Mouse (Mus musculus) liver, embryonic 12.5 days (tissue): Measurements from ENCODE around the gene Cilp2. TPM values are rescaled to one million over a fixed set of nuclear protein-coding genes. Genes with fewer than 3 reads are reported as not detected.

ENCODE experiments used
- ATAC-seq: fragments of 200-750 bp; cut with Nextera tagmentation; 2 replicates; pipeline ENCODE4 v1.8.0; 2017; ENCODE audit warnings: moderate number of reproducible peaks, mild to moderate bottlenecking, moderate library complexity
- H3K27ac ChIP-seq: fragments of 300-500 bp; sonication (generic); 2 replicates; pipeline ENCODE4 v1.5.1; 2016; ENCODE audit warnings: mild to moderate bottlenecking
- H3K27me3 ChIP-seq: fragments of 300-500 bp; sonication (generic); replicated peaks from 2 replicates; pipeline ENCODE4 v1.6.1; 2016; ENCODE audit warnings: mild to moderate bottlenecking, moderate library complexity
- H3K36me3 ChIP-seq: fragments of 300-500 bp; sonication (generic); 2 replicates; pipeline ENCODE4 v1.6.1; 2016; ENCODE audit warnings: mild to moderate bottlenecking, moderate library complexity
- H3K4me1 ChIP-seq: fragments of 300-500 bp; sonication (generic); 2 replicates; pipeline ENCODE4 v1.6.1; 2016
- H3K4me2 ChIP-seq: fragments of 300-500 bp; sonication (generic); 2 replicates; pipeline ENCODE4 v1.6.1; 2016; ENCODE audit warnings: mild to moderate bottlenecking, moderate library complexity
- H3K4me3 ChIP-seq: fragments of 300-500 bp; sonication (generic); 2 replicates; pipeline ENCODE4 v1.5.1; 2016; ENCODE audit warnings: mild to moderate bottlenecking, moderate library complexity
- H3K9ac ChIP-seq: fragments of 300-500 bp; sonication (generic); 2 replicates; pipeline ENCODE4 v1.6.1; 2016; ENCODE audit warnings: mild to moderate bottlenecking, moderate library complexity
- H3K9me3 ChIP-seq: fragments of 300-500 bp; sonication (generic); replicated peaks from 2 replicates; pipeline ENCODE4 v1.6.1; 2016; ENCODE audit warnings: mild to moderate bottlenecking, moderate library complexity
- WGBS: fragments of 180-500 bp; shearing (Covaris S2); methylation state at CpG from one replicate; pipeline ENCODE4 v1.1.7; 2016; ENCODE audit not compliant: insufficient replicate concordance; 5-methylcytosine and 5-hydroxymethylcytosine counted together
- polyA plus RNA-seq: library from polyadenylated mRNA; unstranded; fragments of >200 nt; fragmentation: Nextera tagmentation; extraction: Ambion mirVana; gene quantifications from 2 replicates; pipeline ENCODE4 v1.2.1, GENCODE M21; 2016

Cilp2 gene
- 0.14 and 0.33 TPM in 2 replicates for polyA plus RNA-seq

DNA sequence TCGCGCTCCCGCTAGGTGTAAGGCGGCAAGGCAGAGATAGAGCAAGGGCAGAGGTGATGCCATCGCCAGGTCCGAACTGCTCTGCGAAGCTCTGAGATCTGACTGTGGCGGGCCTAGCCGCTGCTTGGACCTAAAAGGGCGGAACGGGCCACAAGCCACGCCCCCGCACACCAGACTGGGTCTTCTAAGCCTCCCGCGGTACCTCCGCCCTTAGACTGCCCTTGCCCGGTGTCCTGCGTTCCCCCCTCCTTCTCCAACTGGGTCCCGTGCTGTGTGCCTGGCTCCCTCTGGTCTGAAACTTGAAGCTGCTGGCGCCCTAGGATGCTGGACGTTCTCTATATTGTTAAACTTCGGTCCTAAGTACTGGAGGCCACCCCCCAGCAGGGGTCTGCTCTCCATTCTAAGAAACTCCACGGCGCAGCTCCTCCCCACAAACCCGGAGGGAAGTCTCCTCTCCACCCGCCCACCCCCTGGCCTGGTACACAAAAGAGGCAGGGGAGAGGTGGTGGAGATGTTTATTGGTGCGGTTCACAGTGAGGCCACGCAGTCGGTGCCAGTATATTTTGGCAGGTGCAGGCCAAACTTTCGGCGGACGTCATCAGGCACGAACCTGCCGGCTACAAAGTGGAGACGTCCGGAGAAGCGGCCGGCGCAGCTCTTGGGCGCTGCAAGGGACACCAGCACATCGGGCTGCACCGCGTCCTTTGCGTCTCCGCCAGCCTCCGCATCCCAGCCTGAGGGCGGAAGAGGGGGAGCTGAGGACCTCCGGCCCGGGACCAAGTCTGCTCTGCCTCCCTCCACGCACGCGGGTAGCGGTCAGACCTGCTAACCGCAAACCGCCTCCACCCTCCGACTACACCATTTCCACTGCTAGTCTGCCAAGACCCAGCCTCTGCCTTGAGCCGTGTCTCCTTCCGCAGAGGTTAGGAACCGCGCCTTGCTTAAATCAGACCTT lies at the start of gene Cilp2:
Gene Cilp2 (minus strand): TSS at position 399 of the 955 bp plus-strand sequence.
- Histone ChIP-seq H3K4me3 (peak within 1 kb of the TSS; percentile 29; the same call in 1 of the 2 replicates), H3K9me3 (no peaks in the 10 kb centered on the region), H3K4me2 (peak within 1 kb of the TSS; percentile 27), H3K9ac (no peak within 1 kb of the TSS), H3K4me1 (peaks cover 24% of the 10 kb centered on the region), H3K27ac (no peak within 1 kb of the TSS), H3K27me3 (peaks cover 90% of the 10 kb centered on the region), H3K36me3 (peaks cover 6% of the 10 kb centered on the region; the same call in 1 of the 2 replicates)
- ATAC-seq, result no peak
- WGBS, result 1% methylated on average over 51 of the region's 60 CpGs

DNA sequence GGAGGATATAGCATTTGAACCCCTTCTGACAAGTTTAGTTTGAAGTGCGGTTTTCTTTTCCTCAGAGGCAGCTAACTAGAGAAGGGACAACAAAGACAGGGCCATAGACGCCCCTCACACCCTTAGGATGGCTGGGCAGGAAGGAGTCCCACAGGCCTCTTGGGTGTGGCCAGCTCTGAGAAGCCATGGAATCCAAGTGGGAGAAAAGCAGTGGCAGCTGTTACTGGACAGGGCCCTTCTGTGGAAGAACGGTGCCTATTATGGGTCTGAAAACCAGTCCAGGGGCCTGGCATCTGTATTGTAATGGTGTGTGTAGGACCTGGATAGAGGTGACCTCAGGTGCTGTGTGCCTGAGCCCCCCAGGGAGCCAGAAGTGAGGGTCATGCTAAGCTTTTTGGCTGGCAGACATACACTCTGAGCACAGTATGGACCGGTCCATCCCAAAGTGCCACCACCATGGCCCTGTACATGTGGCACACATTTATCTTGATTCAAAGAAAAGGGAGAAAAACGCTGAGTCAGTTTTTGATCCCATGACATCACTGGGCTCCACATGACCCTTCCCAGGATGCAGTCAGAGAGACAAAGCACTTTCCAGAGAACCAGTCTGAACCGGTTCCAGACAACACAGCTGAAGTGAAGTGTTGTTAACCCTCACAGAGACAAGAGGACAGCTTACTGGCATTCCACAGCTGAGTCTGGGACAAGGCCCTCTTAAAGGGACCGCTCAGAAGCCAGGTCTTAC lies 48.7 kb upstream of the Cilp2 start:
- H3K4me1 ChIP-seq, result peaks cover 68% of the 10 kb centered on the region
- H3K4me3 ChIP-seq, result no peak overlapping the region
- H3K36me3 ChIP-seq, result peaks cover 70% of the 10 kb centered on the region
- H3K27me3 ChIP-seq, result no peaks in the 10 kb centered on the region
- ATAC-seq, result peak; percentile 20; the same call in 1 of the 2 replicates
- H3K27ac ChIP-seq, result peak overlapping the region; percentile 11; the same call in 1 of the 2 replicates
- H3K4me2 ChIP-seq, result no peak overlapping the region
- no peak overlapping the region for H3K9ac ChIP-seq
- 72% methylated on average over 7 of the region's 7 CpGs for WGBS
- H3K9me3 ChIP-seq, result no peaks in the 10 kb centered on the region

DNA sequence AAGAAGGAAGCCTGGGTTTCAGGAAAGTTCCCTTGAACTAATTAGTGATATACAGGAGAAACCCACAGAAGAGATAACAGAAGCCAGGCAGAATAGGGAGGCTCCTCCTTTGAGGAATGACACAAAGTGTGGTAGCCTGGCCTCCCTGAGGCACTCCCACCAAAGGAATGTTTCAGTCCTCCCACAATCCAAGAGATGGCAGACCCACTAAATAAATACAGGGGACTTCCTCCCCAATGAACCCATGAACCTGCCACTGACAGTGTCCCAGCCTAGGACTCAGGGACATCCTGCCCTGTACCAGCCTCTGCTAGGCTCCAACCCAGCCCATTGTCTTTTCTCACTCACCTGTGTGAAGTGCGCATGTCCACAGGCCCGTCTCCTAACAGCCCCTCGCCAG lies 47.9 kb upstream of the Cilp2 start:
- H3K36me3 ChIP-seq, result peaks cover 74% of the 10 kb centered on the region
- no peak for ATAC-seq
- H3K4me1 ChIP-seq, result peaks cover 60% of the 10 kb centered on the region
- H3K4me2 ChIP-seq, result no peak overlapping the region
- no peaks in the 10 kb centered on the region for H3K9me3 ChIP-seq
- H3K27ac ChIP-seq, result peak overlapping the region; percentile 45; the same call in 1 of the 2 replicates
- H3K4me3 ChIP-seq, result no peak overlapping the region
- WGBS, result 88% methylated on average over 3 of the region's 3 CpGs
- no peaks in the 10 kb centered on the region for H3K27me3 ChIP-seq
- H3K9ac ChIP-seq, result no peak overlapping the region

DNA sequence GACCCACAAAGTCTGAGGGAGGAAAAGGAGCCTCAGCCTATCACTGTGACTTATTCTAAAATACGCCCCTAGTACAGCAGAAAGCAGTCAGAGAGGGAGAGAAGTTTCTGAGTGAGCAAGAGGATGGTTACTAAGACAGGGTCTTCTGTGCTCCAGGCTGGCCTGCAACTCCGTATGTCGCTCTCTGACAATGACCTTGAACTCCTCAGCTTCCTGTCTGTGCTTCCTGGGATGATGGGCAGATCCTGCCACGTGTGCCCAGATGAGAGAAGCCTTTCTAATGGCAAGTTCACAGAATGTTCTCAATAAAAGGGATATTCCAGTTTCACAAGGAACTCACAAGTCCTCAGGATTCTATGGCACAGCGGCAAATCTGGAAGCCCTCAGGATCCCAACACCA lies 47.1 kb upstream of the Cilp2 start:
- Histone ChIP-seq H3K4me1 (peaks cover 52% of the 10 kb centered on the region), H3K9me3 (no peaks in the 10 kb centered on the region), H3K9ac (no peak overlapping the region), H3K27ac (0 out of 2 replicates have a peak overlapping the region, but pooled peaks have one; percentile 31), H3K4me3 (no peak overlapping the region), H3K4me2 (no peak overlapping the region), H3K27me3 (no peaks in the 10 kb centered on the region), H3K36me3 (peaks cover 71% of the 10 kb centered on the region)
- 73% methylated on average over 5 of the region's 5 CpGs for WGBS
- no peak for ATAC-seq

DNA sequence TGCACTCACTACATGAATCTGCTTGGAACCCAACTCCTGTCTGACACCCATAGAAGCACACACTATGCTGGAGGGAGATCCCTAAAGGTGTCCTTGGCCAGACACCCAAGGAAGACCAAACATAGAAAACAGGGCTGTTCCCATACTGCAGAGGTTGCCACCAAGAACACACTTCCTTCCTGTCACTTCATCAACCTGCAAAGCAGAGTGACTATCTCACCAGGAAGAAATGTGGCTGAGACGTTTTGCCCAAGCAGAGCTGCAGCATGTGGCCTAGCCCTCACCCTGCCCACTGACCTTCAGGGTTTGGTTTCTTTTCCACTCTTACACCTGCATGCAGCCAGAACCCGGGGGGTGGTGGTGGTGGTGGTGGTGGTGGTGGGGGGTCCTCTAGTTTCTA lies 46.3 kb upstream of the Cilp2 start:
- Histone ChIP-seq H3K27me3 (no peaks in the 10 kb centered on the region), H3K27ac (no peak overlapping the region), H3K9me3 (no peaks in the 10 kb centered on the region), H3K9ac (no peak overlapping the region), H3K36me3 (peaks cover 73% of the 10 kb centered on the region), H3K4me3 (no peak overlapping the region), H3K4me2 (no peak overlapping the region), H3K4me1 (peaks cover 52% of the 10 kb centered on the region)
- WGBS, result 56% methylated on average over 2 of the region's 2 CpGs
- no peak for ATAC-seq

DNA sequence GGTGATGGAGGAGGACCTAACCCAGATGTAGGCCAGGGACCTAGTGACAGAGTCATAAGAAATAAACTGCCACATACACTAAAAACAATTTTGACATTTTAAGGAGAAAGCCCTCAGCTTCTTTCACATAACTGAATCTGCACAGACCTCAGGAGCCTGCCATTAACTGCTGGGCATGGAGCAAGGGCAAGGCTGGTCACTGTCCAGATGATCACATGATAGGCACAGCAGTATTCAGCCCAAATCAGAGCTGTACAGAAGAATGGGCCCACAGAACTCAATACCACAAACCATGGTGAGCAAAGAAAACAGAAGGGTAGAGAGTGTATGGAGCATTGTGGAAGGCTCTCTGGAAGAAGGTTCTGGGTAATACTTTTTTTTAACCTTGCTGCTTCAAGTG lies 39.4 kb upstream of the Cilp2 start:
- no peak overlapping the region for H3K4me3 ChIP-seq
- H3K4me2 ChIP-seq, result no peak overlapping the region
- peaks cover 67% of the 10 kb centered on the region for H3K36me3 ChIP-seq
- H3K27me3 ChIP-seq, result no peaks in the 10 kb centered on the region
- no peak overlapping the region for H3K27ac ChIP-seq
- no peak for ATAC-seq
- no peak overlapping the region for H3K9ac ChIP-seq
- no peaks in the 10 kb centered on the region for H3K9me3 ChIP-seq
- H3K4me1 ChIP-seq, result peaks cover 52% of the 10 kb centered on the region

DNA sequence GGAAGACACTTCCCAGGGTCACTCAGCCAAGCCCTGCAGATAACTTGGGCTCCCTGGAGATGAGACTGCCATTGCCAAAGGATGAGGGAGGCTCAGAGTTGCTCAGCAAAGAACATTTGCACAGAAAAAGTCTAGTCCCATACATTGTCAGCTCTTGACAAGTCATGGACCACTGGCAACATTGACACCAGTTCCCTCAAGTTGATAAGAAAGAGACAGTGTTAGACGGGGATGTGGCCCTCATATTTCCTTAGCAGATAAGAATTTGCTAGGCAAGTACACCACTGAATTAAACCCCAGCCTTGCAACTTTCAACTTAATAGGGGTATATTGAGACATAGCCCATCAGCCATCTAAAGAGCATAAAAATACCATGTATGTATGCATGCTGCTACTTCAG lies 36.5 kb upstream of the Cilp2 start:
- peak overlapping the region; percentile 47 for H3K4me2 ChIP-seq
- H3K27ac ChIP-seq, result peak overlapping the region; percentile 76
- peak overlapping the region; percentile 33; the same call in 1 of the 2 replicates for H3K9ac ChIP-seq
- H3K36me3 ChIP-seq, result peaks cover 70% of the 10 kb centered on the region
- peaks cover 75% of the 10 kb centered on the region for H3K4me1 ChIP-seq
- ATAC-seq, result peak; percentile 55
- no peaks in the 10 kb centered on the region for H3K27me3 ChIP-seq
- H3K4me3 ChIP-seq, result no peak overlapping the region
- no peaks in the 10 kb centered on the region for H3K9me3 ChIP-seq
- 24% methylated on average over 1 of the region's 1 CpGs for WGBS

DNA sequence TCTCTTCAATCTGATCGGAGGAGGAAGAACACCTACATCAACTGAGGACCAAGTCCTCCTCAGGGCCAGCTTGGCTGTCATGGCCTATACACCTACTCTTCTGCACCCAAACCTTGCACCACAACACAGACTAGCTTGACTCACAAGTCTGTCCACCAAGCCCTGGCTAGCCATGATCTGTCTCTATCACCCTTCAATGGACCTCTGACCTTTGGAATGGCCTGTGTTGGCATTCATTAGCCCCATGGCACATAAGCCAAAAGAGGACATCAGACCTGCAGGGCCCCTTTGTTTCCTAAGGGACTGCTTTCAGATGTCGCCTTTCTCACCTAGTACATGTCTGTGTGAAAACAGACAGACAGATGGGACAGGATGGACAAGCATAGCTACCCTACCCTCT lies 33.7 kb upstream of the Cilp2 start:
- H3K9ac ChIP-seq, result peak overlapping the region; percentile 61
- H3K27me3 ChIP-seq, result no peaks in the 10 kb centered on the region
- H3K9me3 ChIP-seq, result no peaks in the 10 kb centered on the region
- ATAC-seq, result no peak
- peaks cover 68% of the 10 kb centered on the region for H3K36me3 ChIP-seq
- H3K27ac ChIP-seq, result peak overlapping the region; percentile 79
- no peak overlapping the region for H3K4me3 ChIP-seq
- 92% methylated on average over 2 of the region's 2 CpGs for WGBS
- H3K4me1 ChIP-seq, result peaks cover 92% of the 10 kb centered on the region
- H3K4me2 ChIP-seq, result peak overlapping the region; percentile 56

DNA sequence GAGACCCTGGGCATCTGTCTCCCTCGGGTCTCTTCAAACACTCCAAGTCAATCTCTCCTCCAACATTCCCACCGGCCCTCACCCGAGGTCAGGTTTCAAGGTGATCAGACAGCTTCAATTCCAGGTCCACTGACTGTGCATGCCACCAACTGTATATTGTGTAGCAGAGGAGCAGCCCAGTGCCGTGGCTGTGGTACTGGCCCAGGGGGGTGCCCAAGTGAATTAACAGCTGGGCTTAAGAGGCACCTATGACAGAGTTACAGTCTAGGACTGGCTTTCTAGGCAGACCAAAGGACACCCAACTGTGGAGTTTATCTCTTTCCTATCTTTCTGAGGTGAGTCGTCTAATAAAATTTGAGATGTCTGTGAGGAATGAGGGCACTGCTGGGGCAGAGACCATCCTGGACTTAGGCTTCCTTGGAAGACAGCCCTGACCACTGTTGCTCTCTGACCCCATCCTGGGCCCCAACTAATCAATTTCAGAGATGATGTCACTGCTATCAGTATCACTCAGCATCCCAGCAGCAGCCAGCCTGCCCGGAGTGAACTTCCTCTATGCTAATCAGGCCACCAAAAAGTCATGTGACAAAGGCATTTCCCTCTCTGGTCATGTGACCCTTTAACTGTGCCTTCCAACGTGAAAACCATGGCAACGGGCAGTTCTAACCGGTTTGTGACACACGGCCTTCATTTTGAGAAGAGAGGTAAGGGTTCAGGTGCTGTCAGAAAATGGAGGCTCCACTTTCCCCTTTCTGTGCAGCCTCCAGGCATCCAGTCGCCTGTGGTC lies 32.6 kb upstream of the Cilp2 start:
- no peaks in the 10 kb centered on the region for H3K27me3 ChIP-seq
- H3K4me3 ChIP-seq, result peak overlapping the region; percentile 12; the same call in 1 of the 2 replicates
- peak overlapping the region; percentile 61 for H3K9ac ChIP-seq
- peak overlapping the region; percentile 79 for H3K27ac ChIP-seq
- peak; percentile 71 for ATAC-seq
- no peaks in the 10 kb centered on the region for H3K9me3 ChIP-seq
- WGBS, result 30% methylated on average over 11 of the region's 11 CpGs
- H3K4me1 ChIP-seq, result peaks cover 82% of the 10 kb centered on the region
- peaks cover 68% of the 10 kb centered on the region for H3K36me3 ChIP-seq
- H3K4me2 ChIP-seq, result peak overlapping the region; percentile 56

DNA sequence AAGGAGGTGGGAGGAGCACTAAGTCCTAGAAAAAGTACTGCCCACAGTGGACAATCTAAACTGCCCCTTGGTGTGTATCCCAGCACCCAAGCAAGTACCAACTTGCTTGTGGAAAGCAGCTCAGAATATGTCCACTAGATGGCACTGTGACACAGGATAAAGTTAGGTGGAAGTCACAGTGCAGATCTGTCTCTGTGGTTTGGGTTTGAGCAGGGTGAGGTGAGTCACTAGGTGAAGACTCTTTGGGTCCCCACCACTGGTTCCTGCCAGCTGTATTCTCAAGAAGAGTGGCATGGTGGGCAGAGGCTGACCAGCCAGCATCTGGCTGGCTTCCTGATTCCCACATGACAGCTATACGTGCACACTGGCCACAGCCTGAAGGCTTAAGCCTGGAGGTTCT lies 31.5 kb upstream of the Cilp2 start:
- peak; percentile 40 for ATAC-seq
- no peak overlapping the region for H3K4me2 ChIP-seq
- H3K4me3 ChIP-seq, result no peak overlapping the region
- WGBS, result 36% methylated on average over 1 of the region's 1 CpGs
- H3K27ac ChIP-seq, result peak overlapping the region; percentile 79
- H3K9me3 ChIP-seq, result no peaks in the 10 kb centered on the region
- H3K27me3 ChIP-seq, result no peaks in the 10 kb centered on the region
- H3K36me3 ChIP-seq, result peaks cover 76% of the 10 kb centered on the region
- H3K4me1 ChIP-seq, result peaks cover 71% of the 10 kb centered on the region
- H3K9ac ChIP-seq, result no peak overlapping the region

DNA sequence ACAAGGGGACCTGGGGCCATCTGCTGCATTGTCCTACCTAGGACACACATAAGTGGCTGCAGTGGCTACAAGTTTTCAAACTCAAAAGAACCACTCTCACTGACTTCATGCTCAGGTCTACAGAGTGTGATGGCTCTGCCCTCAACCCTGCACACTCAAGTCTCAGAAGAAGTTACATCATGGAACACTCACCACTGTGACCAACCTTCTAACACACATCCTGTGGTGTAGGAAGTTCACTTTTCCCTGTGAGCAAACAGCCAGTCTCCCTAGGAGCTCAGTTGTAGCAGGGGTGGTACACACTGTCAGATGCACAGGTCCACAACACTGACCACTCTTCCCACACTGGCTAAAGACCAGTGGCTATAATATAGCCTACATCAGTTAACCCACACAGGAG lies 31.0 kb upstream of the Cilp2 start:
- Histone ChIP-seq H3K27me3 (no peaks in the 10 kb centered on the region), H3K9ac (no peak overlapping the region), H3K9me3 (no peaks in the 10 kb centered on the region), H3K36me3 (peaks cover 77% of the 10 kb centered on the region), H3K4me2 (no peak overlapping the region), H3K4me1 (peaks cover 66% of the 10 kb centered on the region), H3K27ac (no peak overlapping the region), H3K4me3 (no peak overlapping the region)
- no peak for ATAC-seq
